9 mouse cellular contexts compared by ENCODE assay signal in genomic region chr9:107386722-107387121, GRCm38 (mm10). TPM values are rescaled to one million over a fixed set of nuclear protein-coding genes. Genes with fewer than 3 reads are reported as not detected.
DNase-seq lines count a peak whose midpoint lies in the region; ATAC-seq and TF ChIP-seq lines count a peak whose summit lies in the region.
"Had no signal": no experiment of that assay in that cellular context is flagged by ENCODE, and none has a peak within 500 bp of the region (broad histone marks: within the 10 kb centered on the region; RNA-seq: fewer than 3 reads in every experiment).

No protein-coding gene starts in this region.

- H3K4me1 ChIP-seq in kidney, embryonic 16.5 days (ENCODE audit: insufficient read depth, low read length): peaks cover 6% of the 10 kb centered on the region; the same call in 1 of the 2 replicates
- H3K4me1 ChIP-seq in G1E (ENCODE audit: insufficient read depth, low read depth, low read length): peaks cover 6% of the 10 kb centered on the region; the same call in 1 of the 2 replicates
- H3K4me1 ChIP-seq in forebrain, embryonic 10.5 days: peaks cover 21% of the 10 kb centered on the region

- H3K27me3 ChIP-seq in kidney, embryonic 16.5 days (ENCODE audit: insufficient read depth, low read length): peaks cover 28% of the 10 kb centered on the region
- peaks cover 55% of the 10 kb centered on the region for H3K27me3 ChIP-seq in G1E (ENCODE audit: insufficient read depth, low read length)
- H3K27me3 ChIP-seq in forebrain, embryonic 10.5 days (ENCODE audit: poor library complexity, severe bottlenecking): peaks cover 73% of the 10 kb centered on the region

- H3K9me3 ChIP-seq in kidney, embryonic 16.5 days (ENCODE audit: low read length): no peaks in the 10 kb centered on the region
- no peaks in the 10 kb centered on the region for H3K9me3 ChIP-seq in G1E (replicated peaks)
- no peaks in the 10 kb centered on the region for H3K9me3 ChIP-seq in forebrain, embryonic 10.5 days
- H3K9me3 ChIP-seq: limb, embryonic 15.5 days had no signal

- H3K4me3 ChIP-seq in kidney, embryonic 16.5 days (ENCODE audit: low read length): no peak overlapping the region
- no peak overlapping the region for H3K4me3 ChIP-seq in G1E (ENCODE audit: low read depth, low read length)
- no peak overlapping the region for H3K4me3 ChIP-seq in forebrain, embryonic 10.5 days
- H3K4me3 ChIP-seq: limb, embryonic 15.5 days had no signal

- peak; percentile 61 for DNase-seq in kidney, adult 18-20 months
- no peak for DNase-seq in G1E (ENCODE audit: low spot score)
- DNase-seq in cerebellum, postnatal 36 days: peak; percentile 74 to 75
- peak; percentile 67 for DNase-seq in lung, postnatal 36 days
- no peak for DNase-seq in forebrain, embryonic 10.5 days (ENCODE audit: extremely low spot score, low spot score)
- DNase-seq in testis, postnatal 14 days (ENCODE audit: low spot score): no peak
- no peak for DNase-seq in Muller cell, postnatal 12 days (ENCODE audit: inconsistent ontology term)

- H3K9ac ChIP-seq in kidney, embryonic 16.5 days (replicated peaks; ENCODE audit: low read length): no peak overlapping the region
- H3K9ac ChIP-seq: limb, embryonic 15.5 days had no signal

- no peak overlapping the region for H3K4me2 ChIP-seq in kidney, embryonic 16.5 days (replicated peaks; ENCODE audit: low read depth, low read length)
- H3K4me2 ChIP-seq: limb, embryonic 15.5 days had no signal

- H3K36me3 ChIP-seq in kidney, embryonic 16.5 days (ENCODE audit: insufficient read depth, low read length): no peaks in the 10 kb centered on the region
- no peaks in the 10 kb centered on the region for H3K36me3 ChIP-seq in G1E (replicated peaks)
- H3K36me3 ChIP-seq in forebrain, embryonic 10.5 days (replicated peaks): no peaks in the 10 kb centered on the region
- H3K36me3 ChIP-seq: limb, embryonic 15.5 days had no signal

- 65% methylated on average over 3 of the region's 3 CpGs for WGBS in kidney, embryonic 16.5 days
- WGBS in forebrain, embryonic 10.5 days: 64% methylated on average over 3 of the region's 3 CpGs

- TF ChIP-seq CTCF in G1E (IDR thresholded peaks at IDR 0.05; ENCODE audit: low read depth, low read length): peak; percentile 50

- no peak for ATAC-seq in kidney, embryonic 16.5 days (ENCODE audit: low FRiP score, low TSS enrichment)
- ATAC-seq in G1E (ENCODE audit: extremely low read depth, insufficient number of reproducible peaks, low FRiP score, poor library complexity, severe bottlenecking): no peak

- H3K27ac ChIP-seq in kidney, embryonic 16.5 days (ENCODE audit: low read length): no peak overlapping the region
- H3K27ac ChIP-seq in forebrain, embryonic 10.5 days: no peak overlapping the region
- H3K27ac ChIP-seq: limb, embryonic 15.5 days had no signal

RNA-seq across cellular contexts. Expression of gene Cacna2d2, which starts 12.7 kb away (rescaled TPM):
- 0.74 and 0.95 TPM in 2 replicates for polyA plus RNA-seq in kidney, embryonic 16.5 days (2015; fragmentation: Nextera tagmentation; extraction: Ambion mirVana)
- total RNA-seq in G1E (2014; fragmentation: Nextera tagmentation): not detected in 2 replicates
- 0.05 and 0.06 TPM in 2 replicates for total RNA-seq in G1E (2017)
- 0.09 TPM in 1 of 2 replicates, not detected in the other for polyA plus RNA-seq in G1E (2012)
- 1.0 and 1.2 TPM in 2 replicates for polyA plus RNA-seq in forebrain, embryonic 10.5 days (2016; fragmentation: Nextera tagmentation; extraction: Ambion mirVana)

RNA-seq across cellular contexts. Expression of gene 6430571L13Rik, which starts 46.3 kb away (rescaled TPM):
- polyA plus RNA-seq in kidney, embryonic 16.5 days (2015; fragmentation: Nextera tagmentation; extraction: Ambion mirVana): 0.82 and 1.2 TPM in 2 replicates
- total RNA-seq in G1E (2014; fragmentation: Nextera tagmentation) (1.3 TPM in 1 of 2 replicates, not detected in the other), G1E (2017) (0.64 and 0.76 TPM in 2 replicates)
- polyA plus RNA-seq in G1E (2012): 0.29 and 0.46 TPM in 2 replicates
- 1.0 and 1.6 TPM in 2 replicates for polyA plus RNA-seq in forebrain, embryonic 10.5 days (2016; fragmentation: Nextera tagmentation; extraction: Ambion mirVana)

RNA-seq across cellular contexts. Expression of gene Hemk1, which starts 48.6 kb away (rescaled TPM):
- 12.6 and 13.2 TPM in 2 replicates for polyA plus RNA-seq in kidney, embryonic 16.5 days (2015; fragmentation: Nextera tagmentation; extraction: Ambion mirVana)
- total RNA-seq in G1E (2014; fragmentation: Nextera tagmentation) (29.6 and 42.6 TPM in 2 replicates), G1E (2017) (35.6 and 48.6 TPM in 2 replicates)
- polyA plus RNA-seq in G1E (2012): 9.4 and 11.0 TPM in 2 replicates
- 13.5 and 13.7 TPM in 2 replicates for polyA plus RNA-seq in forebrain, embryonic 10.5 days (2016; fragmentation: Nextera tagmentation; extraction: Ambion mirVana)

Comparison
In these comparisons a context has a peak if more than half of its experiments do, and no peak if none do; other contexts are left out.
1. DNase-seq: peak in kidney, adult 18-20 months (single experiment), cerebellum, postnatal 36 days (2 of 2) and lung, postnatal 36 days (single experiment); none in G1E (single experiment), forebrain, embryonic 10.5 days (single experiment), testis, postnatal 14 days (single experiment) and Muller cell, postnatal 12 days (single experiment).